In the genomic region with DNA sequence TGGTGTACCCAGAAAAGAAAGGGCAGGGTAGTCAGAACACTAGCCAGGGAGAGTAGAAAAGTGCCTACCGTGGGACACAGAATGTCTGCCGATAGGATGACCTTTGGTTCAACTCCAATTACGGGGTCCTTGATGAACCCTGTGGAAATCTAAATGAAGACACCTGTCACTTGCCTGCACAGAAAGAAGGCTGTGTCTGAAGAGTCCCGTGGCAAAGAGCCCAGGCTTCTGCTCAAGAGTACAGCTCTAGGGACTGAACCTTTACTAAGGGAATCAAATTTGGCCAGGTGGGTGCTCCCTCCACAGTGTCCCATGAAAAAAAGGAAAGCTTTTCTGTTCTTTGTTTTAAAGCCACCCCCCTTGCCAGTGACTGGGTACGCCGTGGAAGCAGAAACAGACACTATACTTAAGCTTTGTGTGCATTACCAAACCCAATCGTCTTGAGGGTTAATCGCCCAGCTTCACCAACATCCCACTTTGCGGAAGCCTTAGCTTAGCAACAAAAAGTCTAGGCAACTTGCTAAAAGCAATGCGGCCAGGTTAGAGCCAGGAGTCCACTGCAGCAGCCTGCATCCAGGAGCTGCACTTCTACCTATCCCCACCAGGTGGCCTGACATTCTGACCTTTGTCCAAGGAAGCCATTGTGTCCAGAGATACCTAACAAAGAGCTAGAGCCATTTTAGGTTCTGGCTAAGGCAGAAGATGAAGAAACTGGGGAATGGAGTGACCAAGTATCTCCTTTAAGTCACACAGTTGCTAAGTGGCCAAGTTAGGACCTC, we compare ENCODE assay signal across 8 mouse cellular contexts.
DNase-seq lines count a peak whose midpoint lies in the region; ATAC-seq and TF ChIP-seq lines count a peak whose summit lies in the region.

No protein-coding gene starts in this region.

- peak; percentile 55 for TF ChIP-seq CTCF in forebrain, postnatal 0 days (IDR thresholded peaks at IDR 0.05; ENCODE audit: low read depth)
- TF ChIP-seq CTCF in testis, adult 2 months (IDR thresholded peaks at IDR 0.05; ENCODE audit: control insufficient read depth, insufficient read depth, insufficient replicate concordance, low read depth, low read length), result peak; percentile 53; the same call in 1 of the 2 replicates
- peak; percentile 72 for TF ChIP-seq CTCF in stomach, postnatal 0 days (IDR thresholded peaks at IDR 0.05; ENCODE audit: low read depth)

- peaks cover 7% of the 10 kb centered on the region; the same call in 1 of the 2 replicates for H3K4me1 ChIP-seq in forebrain, postnatal 0 days (ENCODE audit: insufficient read depth)
- peaks cover 5% of the 10 kb centered on the region; the same call in 1 of the 2 replicates for H3K4me1 ChIP-seq in forebrain, embryonic 12.5 days
- no peaks in the 10 kb centered on the region for H3K4me1 ChIP-seq in testis, adult 2 months (ENCODE audit: control insufficient read depth, insufficient read depth, low read length)
- no peaks in the 10 kb centered on the region for H3K4me1 ChIP-seq in stomach, postnatal 0 days (replicated peaks; ENCODE audit: control insufficient read depth, insufficient read depth)

- 78% methylated on average over 10 of the region's 10 CpGs for WGBS in forebrain, postnatal 0 days
- WGBS in forebrain, embryonic 12.5 days, result 80% methylated on average over 10 of the region's 10 CpGs
- 78% methylated on average over 10 of the region's 10 CpGs for WGBS in stomach, postnatal 0 days

- no peaks in the 10 kb centered on the region for H3K9me3 ChIP-seq in forebrain, postnatal 0 days (ENCODE audit: low read length)
- H3K9me3 ChIP-seq in forebrain, embryonic 12.5 days, result no peaks in the 10 kb centered on the region
- no peaks in the 10 kb centered on the region for H3K9me3 ChIP-seq in stomach, postnatal 0 days (ENCODE audit: control insufficient read depth, low read length)

- H3K27me3 ChIP-seq in forebrain, postnatal 0 days (ENCODE audit: insufficient read depth, low read length), result no peaks in the 10 kb centered on the region
- no peaks in the 10 kb centered on the region for H3K27me3 ChIP-seq in forebrain, embryonic 12.5 days
- no peaks in the 10 kb centered on the region for H3K27me3 ChIP-seq in testis, adult 2 months (ENCODE audit: control insufficient read depth, insufficient read depth, low read length)
- no peaks in the 10 kb centered on the region for H3K27me3 ChIP-seq in stomach, postnatal 0 days (ENCODE audit: control insufficient read depth, insufficient read depth, low read length)

- H3K27ac ChIP-seq in forebrain, postnatal 0 days (ENCODE audit: low read depth, low read length), result no peak overlapping the region
- H3K27ac ChIP-seq in forebrain, embryonic 12.5 days, result no peak overlapping the region
- H3K27ac ChIP-seq in testis, adult 2 months (ENCODE audit: control insufficient read depth, insufficient read depth, low read depth, low read length), result no peak overlapping the region
- H3K27ac ChIP-seq in stomach, postnatal 0 days (replicated peaks), result no peak overlapping the region

- no peak for ATAC-seq in forebrain, postnatal 0 days
- ATAC-seq in forebrain, embryonic 12.5 days (ENCODE audit: low FRiP score), result no peak
- ATAC-seq in granulocyte monocyte progenitor cell, adult 5-6 weeks (replicated peaks; ENCODE audit: poor library complexity, severe bottlenecking), result peak; percentile 50
- no peak for ATAC-seq in stomach, postnatal 0 days (ENCODE audit: low FRiP score, low TSS enrichment)
- no peak for ATAC-seq in frontal cortex, adult (ENCODE audit: low TSS enrichment)

- DNase-seq in forebrain, postnatal 0 days, result no peak
- DNase-seq in testis, postnatal 14 days (ENCODE audit: low spot score), result no peak
- DNase-seq in stomach, postnatal 0 days (ENCODE audit: low spot score), result peak; percentile 31
- no peak for DNase-seq in layer of hippocampus, postnatal 36 days

- no peak for TF ChIP-seq EP300 in stomach, postnatal 0 days (optimal IDR thresholded peaks at IDR 0.05)

- no peaks in the 10 kb centered on the region for H3K36me3 ChIP-seq in forebrain, postnatal 0 days (ENCODE audit: insufficient read depth)
- peaks cover 4% of the 10 kb centered on the region; the same call in 1 of the 2 replicates for H3K36me3 ChIP-seq in forebrain, embryonic 12.5 days (replicated peaks)
- H3K36me3 ChIP-seq in testis, adult 2 months (ENCODE audit: control insufficient read depth, insufficient read depth, low read length), result no peaks in the 10 kb centered on the region
- H3K36me3 ChIP-seq in stomach, postnatal 0 days (ENCODE audit: control insufficient read depth, insufficient read depth, low read length), result no peaks in the 10 kb centered on the region

- H3K4me3 ChIP-seq in forebrain, postnatal 0 days (ENCODE audit: low read depth, low read length), result no peak overlapping the region
- no peak overlapping the region for H3K4me3 ChIP-seq in forebrain, embryonic 12.5 days (replicated peaks)
- no peak overlapping the region for H3K4me3 ChIP-seq in testis, adult 2 months (ENCODE audit: control insufficient read depth, low read depth, low read length)
- no peak overlapping the region for H3K4me3 ChIP-seq in stomach, postnatal 0 days (ENCODE audit: low read depth, low read length)

- no peak overlapping the region for H3K9ac ChIP-seq in forebrain, postnatal 0 days
- H3K9ac ChIP-seq in forebrain, embryonic 12.5 days, result no peak overlapping the region
- no peak overlapping the region for H3K9ac ChIP-seq in stomach, postnatal 0 days (ENCODE audit: low read length)

- no peak for TF ChIP-seq POLR2A in testis, adult 2 months (IDR thresholded peaks at IDR 0.05; ENCODE audit: control insufficient read depth, low read depth, low read length)

- H3K4me2 ChIP-seq in forebrain, postnatal 0 days (ENCODE audit: low read depth), result no peak overlapping the region
- H3K4me2 ChIP-seq in forebrain, embryonic 12.5 days, result no peak overlapping the region
- H3K4me2 ChIP-seq in stomach, postnatal 0 days (replicated peaks; ENCODE audit: low read depth), result no peak overlapping the region
